Mouse (Mus musculus) CD4-positive, CD25-positive, alpha-beta regulatory T cell, adult 4 months (primary cell): Measurements from ENCODE around the gene 6430571L13Rik. TPM values are rescaled to one million over a fixed set of nuclear protein-coding genes. Genes with fewer than 3 reads are reported as not detected.

Experiments used
- ATAC-seq: one replicate; pipeline ENCODE4 v1.8.0; 2017
- polyA plus RNA-seq, 2 experiments: library from polyadenylated mRNA; unstranded; fragments of 100-300 nt; shearing (Covaris generic); gene quantifications; one replicate each; pipeline ENCODE4 v1.2.1; 2017

6430571L13Rik gene
- polyA plus RNA-seq, 2 experiments from 2014 or later: 1.8 to 3.0 TPM

- no peak for ATAC-seq
Observed at GRCm38 (mm10) chr9:107340911-107341645, 676 bp downstream of the 6430571L13Rik start.

GRCm38 (mm10) chr9:107342201-107342709 lies 1.9 kb downstream of the 6430571L13Rik start:
- ATAC-seq: no peak

- ATAC-seq: no peak
Observed at GRCm38 (mm10) chr9:107343146-107343943, 2.9 kb downstream of the 6430571L13Rik start.

- no peak for ATAC-seq
Observed at GRCm38 (mm10) chr9:107344027-107344426, 3.6 kb downstream of the 6430571L13Rik start.

GRCm38 (mm10) chr9:107346081-107346480 lies 5.7 kb downstream of the 6430571L13Rik start:
- ATAC-seq: no peak

- ATAC-seq: no peak
Observed at GRCm38 (mm10) chr9:107347586-107348183, 7.3 kb downstream of the 6430571L13Rik start.

GRCm38 (mm10) chr9:107349321-107349720 lies 8.9 kb downstream of the 6430571L13Rik start:
- no peak for ATAC-seq

GRCm38 (mm10) chr9:107354826-107355225 lies 14.4 kb downstream of the 6430571L13Rik start:
- ATAC-seq: no peak

- peak; percentile 51 for ATAC-seq
Observed at GRCm38 (mm10) chr9:107355870-107356765, 15.7 kb downstream of the 6430571L13Rik start.

GRCm38 (mm10) chr9:107357651-107358050 lies 17.2 kb downstream of the 6430571L13Rik start:
- ATAC-seq: no peak

- ATAC-seq: no peak
Observed at GRCm38 (mm10) chr9:107360989-107361388, 20.6 kb downstream of the 6430571L13Rik start.

GRCm38 (mm10) chr9:107366644-107367043 lies 26.2 kb downstream of the 6430571L13Rik start:
- no peak for ATAC-seq

GRCm38 (mm10) chr9:107368302-107368701 lies 27.9 kb downstream of the 6430571L13Rik start:
- no peak for ATAC-seq

GRCm38 (mm10) chr9:107369270-107370105 lies 29.1 kb downstream of the 6430571L13Rik start:
- no peak for ATAC-seq

- ATAC-seq: no peak
Observed at GRCm38 (mm10) chr9:107370106-107370463, 29.7 kb downstream of the 6430571L13Rik start.

GRCm38 (mm10) chr9:107372441-107372840 lies 32.0 kb downstream of the 6430571L13Rik start:
- ATAC-seq: no peak

- ATAC-seq: no peak
Observed at GRCm38 (mm10) chr9:107374623-107375022, 34.2 kb downstream of the 6430571L13Rik start.

GRCm38 (mm10) chr9:107375451-107375850 lies 35.0 kb downstream of the 6430571L13Rik start:
- no peak for ATAC-seq

GRCm38 (mm10) chr9:107377961-107378512 lies 37.6 kb downstream of the 6430571L13Rik start:
- ATAC-seq: no peak

GRCm38 (mm10) chr9:107381723-107382122 lies 41.3 kb downstream of the 6430571L13Rik start:
- ATAC-seq: no peak

- no peak for ATAC-seq
Observed at GRCm38 (mm10) chr9:107384396-107384795, 44.0 kb downstream of the 6430571L13Rik start.
